Mouse (Mus musculus): ENCODE measurements at regions not wholly inside any gene's neighbourhood (a gene's known extent, or its start where the extent isn't known, plus 50 kb on each side); places are given as distances from the start of the nearest gene placed in this dataset.

DNA sequence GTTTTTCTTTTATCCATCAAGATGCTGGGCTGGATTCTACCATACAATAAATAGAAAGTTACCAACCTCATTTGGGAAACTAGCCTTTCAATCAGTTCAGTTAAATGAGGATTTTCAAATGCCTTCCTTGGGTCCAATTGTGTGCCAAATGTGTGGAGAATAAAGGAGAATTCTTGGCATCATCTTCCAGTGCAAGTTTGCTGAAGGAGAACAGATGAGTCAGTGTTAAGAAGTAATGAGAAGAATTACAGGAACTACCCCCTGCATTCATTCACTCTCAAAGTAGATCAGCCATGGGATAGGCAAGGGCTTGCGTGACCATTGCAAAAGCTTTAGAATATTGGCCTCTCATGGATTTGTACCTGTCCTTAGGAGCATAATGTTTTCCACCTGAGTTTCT is 193.4 kb upstream of the Man1a start:
- no peak for DNase-seq
- intact Hi-C loops (cut with DNase I) = no loop called here

DNA sequence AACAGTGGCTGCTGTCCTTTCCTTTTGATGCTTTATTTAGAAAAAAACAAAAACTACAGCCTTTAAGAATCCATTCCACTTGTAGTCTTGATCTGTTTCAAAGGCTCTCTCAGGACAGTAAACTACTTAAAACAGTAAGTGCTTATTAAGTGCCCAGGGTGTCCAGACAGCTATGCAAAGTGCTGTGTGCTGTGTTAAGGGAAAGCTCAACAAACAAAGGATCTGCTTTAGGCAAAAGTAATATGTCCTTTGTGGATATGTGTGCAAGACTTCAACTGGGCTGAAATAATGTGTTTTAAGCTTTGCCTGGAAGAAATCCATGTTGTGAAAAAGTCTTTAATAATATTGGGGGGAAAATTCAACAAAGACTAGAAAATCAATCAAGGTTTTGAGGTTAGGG is 192.9 kb upstream of the Man1a start:
- DNase-seq = no peak
- intact Hi-C loops (cut with DNase I) = no loop called here

DNA sequence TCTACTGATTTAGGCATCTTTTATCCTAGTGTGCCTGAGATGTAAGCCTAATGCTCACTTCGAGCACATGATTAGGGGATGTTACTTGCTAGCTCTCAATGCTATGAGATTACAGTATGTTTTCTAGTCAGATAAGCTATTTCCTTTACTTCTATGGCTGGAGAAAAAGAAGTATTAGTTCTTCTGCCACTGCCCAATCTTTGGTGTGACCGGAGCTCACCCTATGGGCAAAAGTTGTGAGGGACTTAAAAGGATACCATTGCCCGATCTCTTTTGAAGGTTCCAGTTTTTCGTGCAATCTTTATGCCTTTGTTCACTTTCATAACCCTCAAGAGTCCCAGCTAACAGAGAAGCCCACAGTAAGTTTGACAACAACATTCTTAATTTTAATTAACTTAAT is 190.2 kb upstream of the Man1a start:
- DNase-seq = no peak
- intact Hi-C loops (cut with DNase I) = no loop called here

DNA sequence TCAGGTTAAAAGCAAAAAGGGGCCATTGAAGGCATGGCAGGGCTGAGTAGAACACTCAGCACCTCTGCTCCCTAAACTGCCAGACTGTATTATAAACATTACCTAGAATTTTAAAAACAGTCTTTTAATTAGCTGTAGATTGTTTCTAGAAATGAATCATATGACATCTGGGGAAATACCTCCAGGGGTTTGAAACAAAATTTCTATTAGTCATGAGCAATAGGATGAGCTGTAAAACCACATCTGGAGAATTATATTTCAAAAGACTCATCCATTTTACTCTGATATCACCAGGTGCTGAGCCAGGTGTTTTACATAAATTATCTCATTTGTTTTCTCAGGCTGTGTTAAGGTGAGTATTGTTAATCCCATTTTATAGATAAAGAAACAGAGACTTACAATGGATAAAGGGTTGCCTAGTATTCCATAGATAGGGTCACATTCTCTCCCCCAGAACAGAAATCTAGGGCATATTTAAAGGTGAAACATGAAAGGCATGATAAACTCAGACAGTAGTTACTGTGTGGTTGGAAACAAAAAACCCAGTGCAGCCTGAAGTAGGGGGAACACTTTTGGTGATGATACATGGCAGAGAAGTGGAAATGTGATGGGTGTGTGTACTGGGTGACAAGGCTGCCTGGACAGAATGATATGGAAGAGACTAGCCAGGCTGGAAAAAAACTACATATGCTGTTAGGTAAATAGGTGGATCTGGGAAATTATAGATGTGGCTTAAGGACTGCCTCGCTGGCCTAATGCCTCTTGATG is 178.6 kb upstream of the Man1a start:
- intact Hi-C loops (cut with DNase I) = no loop called here
- DNase-seq = no peak

DNA sequence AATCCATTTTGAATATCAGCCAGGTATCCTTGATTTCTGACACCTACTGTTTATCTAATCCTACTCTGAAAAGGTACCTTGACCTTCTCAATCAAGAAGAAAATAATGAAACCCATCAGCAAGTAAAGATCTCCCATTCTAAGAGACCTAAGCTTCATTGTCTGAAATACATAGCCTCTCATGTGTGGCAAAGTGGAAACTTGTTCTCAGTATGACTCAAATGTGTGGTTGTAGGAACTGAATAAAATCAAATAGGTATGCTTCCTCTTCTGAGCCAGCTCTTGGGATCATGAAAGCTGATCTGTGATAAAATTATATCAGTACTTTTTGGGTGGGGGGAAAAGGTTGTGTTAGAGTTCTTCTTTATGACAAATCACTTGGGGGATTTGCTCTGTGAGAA is 168.6 kb upstream of the Man1a start:
- no peak for DNase-seq
- intact Hi-C loops (cut with DNase I) = no loop called here

DNA sequence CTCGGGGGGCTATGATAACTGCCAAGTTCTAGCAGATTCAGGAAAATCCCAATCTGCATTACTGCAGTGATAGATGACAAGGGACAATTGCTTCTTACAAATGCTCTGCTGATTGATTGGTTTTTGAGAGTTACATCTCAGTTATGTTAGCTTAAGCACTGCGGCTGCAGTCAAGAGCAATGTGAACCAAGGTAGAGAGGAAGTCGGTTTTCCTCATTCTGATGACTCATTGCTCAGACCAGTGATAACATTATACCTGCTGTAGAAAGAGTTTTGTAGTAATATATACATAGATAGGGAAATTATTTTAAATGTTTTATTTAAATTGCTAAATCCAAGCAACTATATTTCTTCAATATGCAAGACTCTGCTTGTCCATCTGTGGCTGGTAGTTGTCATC is 126.0 kb upstream of the Man1a start:
- DNase-seq = no peak
- intact Hi-C loops (cut with DNase I) = no loop called here

DNA sequence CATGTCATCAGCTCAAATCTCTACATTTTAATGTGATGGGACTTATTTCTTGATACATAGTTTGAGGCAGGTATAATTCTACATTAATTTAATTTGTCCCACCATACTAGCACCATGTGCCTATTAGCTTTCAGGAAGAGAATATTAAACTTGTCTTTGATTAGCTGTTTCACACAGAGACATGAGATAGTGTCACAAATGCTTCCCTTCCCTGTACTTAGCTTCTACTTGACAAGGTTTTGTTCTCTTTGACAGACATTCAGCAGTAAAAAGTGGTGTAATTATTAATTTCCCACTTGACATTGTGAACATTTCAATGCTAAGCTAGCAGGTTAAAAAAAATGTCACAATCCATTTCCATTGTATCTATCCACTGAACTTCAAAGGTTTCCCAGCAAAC is 125.3 kb upstream of the Man1a start:
- DNase-seq = no peak
- intact Hi-C loops (cut with DNase I) = no loop called here

DNA sequence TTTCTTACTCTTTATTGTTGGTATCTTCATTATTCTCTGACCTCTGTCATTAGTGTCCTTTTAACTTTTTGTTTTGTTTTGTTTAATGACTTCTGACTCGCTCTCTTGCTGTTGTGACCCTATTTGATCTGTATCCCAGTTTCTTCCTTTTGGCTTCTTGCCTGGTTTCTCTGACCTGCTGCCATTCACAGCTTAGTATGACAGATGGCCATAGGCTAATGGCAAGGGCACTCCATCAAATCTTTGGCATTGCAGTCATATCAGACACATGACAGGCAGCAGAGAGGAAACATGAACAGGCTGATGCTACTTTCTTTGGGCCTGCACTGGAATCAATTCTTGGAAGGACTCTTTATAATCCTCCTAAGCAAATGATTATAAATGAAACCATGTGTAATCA is 106.3 kb upstream of the Man1a start:
- peak; percentile 52 for DNase-seq
- intact Hi-C loops (cut with DNase I) = no loop called here

DNA sequence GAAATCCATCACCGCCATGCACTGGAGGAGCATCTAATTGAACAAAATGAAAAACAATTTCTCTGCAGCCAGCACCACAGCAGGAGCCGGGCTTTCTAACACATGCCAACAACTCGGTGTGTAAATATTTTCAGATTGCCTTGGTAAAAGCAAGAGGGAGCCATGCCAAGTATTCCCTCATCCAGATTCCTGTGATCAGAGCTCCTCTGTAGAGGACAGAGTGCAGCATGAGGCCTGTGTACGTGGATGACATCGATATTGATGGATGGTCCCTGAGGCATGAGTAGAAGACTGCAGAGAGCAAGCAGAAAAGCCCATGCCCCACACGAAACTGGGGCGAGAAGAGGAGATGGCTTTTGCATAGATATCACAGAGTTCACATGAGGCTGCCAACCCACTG is 92.9 kb upstream of the Man1a start:
- intact Hi-C loops (cut with DNase I) = no loop called here
- peak; percentile 40 for DNase-seq

DNA sequence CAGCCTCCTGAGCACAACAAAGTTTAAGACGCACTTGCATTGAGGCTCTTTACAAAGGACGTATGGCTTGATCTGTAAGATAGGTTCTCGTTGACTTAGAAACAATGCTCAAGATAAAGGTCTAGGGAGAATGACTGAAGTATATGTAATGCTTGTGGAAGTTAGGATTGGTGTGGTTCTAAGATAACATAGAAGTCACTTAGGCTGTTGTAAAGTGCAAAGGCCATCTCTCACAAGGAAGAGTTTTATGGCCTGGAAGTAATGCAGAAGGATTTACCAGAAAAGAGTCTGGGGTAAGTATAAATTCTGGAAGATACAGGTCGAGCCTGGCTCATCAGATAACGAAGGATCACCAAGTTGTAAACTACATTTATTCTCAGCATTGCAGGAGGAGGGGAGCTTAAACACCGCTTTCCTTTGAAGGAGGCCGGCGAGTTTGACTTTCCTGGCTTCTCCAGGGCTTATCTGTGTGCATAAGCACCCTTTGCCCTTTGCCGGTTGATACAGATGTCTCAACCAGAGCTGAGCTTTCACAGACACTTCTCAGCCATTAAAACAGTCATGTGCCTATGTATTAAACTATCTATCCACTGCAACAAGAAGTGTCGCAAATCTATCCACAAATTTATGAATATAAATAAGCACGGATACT is 84.8 kb upstream of the Man1a start:
- DNase-seq = no peak
- intact Hi-C loops (cut with DNase I) = no loop called here

DNA sequence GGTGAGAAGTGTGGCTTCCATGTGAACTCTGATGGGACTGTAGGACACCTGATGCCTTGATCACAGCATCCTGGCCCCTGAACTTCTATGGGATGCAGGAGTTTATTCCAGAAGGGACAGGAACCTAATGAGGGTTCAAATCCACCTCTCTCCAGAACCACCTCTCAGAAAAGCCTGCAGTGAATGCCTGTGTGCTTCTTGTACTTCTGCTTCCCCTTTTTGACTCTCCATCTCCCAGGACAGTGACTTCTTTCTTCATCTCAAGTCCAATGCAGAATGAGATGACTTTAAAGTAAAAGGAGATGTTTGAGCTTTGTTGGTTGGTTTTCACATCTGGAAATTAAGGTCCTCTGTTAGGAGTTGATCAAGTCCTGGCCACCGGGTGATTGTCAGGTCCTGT is 77.5 kb upstream of the Man1a start:
- intact Hi-C loops (cut with DNase I) = no loop called here
- no peak for DNase-seq

DNA sequence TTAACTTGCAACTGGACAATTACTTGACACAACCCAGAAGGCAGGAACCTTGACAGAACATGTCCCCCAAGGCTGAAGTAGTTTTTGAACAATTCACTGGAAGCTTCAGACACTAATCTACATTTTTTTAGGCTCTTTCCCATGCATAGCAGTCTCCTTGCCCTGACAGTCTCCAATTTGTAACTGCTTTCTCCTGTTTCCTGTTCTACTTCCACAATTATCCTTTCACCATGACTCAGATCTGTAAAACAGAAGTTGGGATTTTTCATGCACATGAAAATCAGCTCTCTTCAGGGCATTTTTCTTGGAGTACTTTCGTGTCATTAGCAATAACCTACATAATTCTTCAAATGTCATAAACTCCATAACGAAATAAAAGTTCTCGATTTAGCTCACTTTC is 56.2 kb upstream of the Man1a start:
- intact Hi-C loops (cut with DNase I) = no loop called here
- DNase-seq = no peak

Data from left cerebral cortex, postnatal 4 days (tissue).